Mouse (Mus musculus) 3134 (cell line): Measurements from ENCODE around the gene Mknk2.

Source experiments
- DNase-seq: peaks from one replicate; pipeline ENCODE4 v3.0.0-alpha.2; 2011; ENCODE audit warnings: low spot score; ENCODE audit not compliant: insufficient read length; ENCODE audit errors: extremely low read depth

The Mknk2 gene

DNA sequence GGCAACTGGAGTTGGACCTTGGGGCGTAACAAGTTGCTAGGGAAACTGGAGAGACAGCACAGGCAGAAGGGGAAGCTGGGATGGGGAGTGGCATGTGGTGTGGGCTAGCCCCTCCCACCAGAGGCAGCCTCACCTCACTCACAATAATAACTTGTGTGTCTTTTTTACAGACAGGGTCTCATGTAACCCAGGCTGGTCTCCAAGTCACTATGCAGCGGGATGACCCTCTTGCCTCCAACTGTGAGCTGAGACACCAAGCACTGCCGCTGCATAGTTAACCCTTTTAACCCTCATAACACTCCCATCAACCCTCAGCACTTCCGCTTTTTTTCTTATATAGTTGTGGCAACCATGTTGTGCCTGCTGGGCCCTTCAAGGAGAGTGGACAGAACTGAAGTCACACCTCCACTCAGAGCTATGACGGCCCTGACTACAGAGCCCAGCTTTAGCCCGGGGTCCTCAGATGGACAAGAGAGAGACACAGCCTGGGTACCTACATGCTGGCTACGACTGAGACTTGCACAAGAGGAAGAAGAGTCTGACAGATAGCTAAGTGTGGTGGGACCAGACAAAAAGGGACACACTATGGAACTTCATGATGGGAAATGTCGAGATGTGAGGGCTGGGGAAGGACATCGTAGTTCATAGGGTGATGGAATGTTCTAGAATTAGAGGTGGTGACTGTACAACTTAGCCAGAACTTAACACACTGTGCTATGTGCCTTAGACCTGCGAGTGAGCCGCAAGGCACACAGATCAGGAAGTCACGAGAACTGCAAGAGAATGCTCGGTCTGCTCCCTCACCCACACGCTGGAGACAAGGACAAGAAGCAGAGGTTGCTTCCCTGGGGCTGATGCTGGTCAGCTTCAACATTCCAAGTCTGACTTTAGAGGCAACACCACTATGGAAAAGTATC, 14.6 kb upstream of the Mknk2 start:
- DNase-seq: no peak

- no peak for DNase-seq
These were observed 9.9 kb upstream of the Mknk2 start for GRCm38 (mm10) chr10:80687850-80688249.

GRCm38 (mm10) chr10:80686617-80687016, 8.7 kb upstream of the Mknk2 start:
- no peak for DNase-seq

DNA sequence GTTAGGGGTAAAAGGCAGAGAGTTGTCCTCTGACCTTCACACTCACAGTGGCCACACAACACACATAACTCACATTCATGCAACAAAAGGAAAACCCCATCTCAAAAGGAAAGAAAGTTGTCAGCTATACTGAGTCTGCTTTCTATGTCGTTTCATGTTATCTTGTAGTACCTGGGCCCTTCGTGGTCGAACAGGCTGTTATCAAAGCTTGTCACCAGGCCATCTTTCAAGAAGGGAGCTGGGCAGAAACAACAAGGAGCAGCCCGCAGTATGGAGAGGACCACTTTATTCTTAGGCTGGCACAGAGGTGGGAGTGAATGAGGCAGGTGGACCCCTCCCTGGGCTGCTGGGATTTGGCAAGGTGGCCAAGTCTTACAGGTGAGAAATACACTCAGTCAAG, 7.1 kb upstream of the Mknk2 start:
- DNase-seq: no peak

GRCm38 (mm10) chr10:80684214-80684613, 6.3 kb upstream of the Mknk2 start:
- DNase-seq: no peak

DNA sequence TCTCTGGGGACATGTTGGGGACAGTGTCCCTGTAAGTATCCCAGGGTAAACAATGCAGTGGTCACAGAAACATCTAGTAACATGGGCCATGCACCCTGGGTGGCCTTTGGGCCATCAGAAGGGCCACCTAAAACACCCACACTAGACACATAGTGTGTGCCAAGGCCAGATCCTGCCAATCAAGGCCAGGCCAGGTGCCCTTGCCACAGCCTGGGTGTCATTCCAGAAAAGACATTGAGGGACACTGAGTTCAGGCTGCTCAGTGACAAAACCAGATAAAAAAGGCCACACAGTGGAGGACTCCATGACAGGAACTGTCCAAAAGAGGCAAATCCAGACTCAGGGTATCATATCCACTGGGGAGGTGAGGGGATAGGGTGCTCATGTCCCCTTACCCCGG, 5.7 kb upstream of the Mknk2 start:
- DNase-seq: no peak

GRCm38 (mm10) chr10:80682003-80682402, 4.1 kb upstream of the Mknk2 start:
- DNase-seq: no peak

GRCm38 (mm10) chr10:80680260-80680696, 2.4 kb upstream of the Mknk2 start:
- no peak for DNase-seq

GRCm38 (mm10) chr10:80679556-80680259, 1.8 kb upstream of the Mknk2 start:
- DNase-seq: peak; percentile 79

DNA sequence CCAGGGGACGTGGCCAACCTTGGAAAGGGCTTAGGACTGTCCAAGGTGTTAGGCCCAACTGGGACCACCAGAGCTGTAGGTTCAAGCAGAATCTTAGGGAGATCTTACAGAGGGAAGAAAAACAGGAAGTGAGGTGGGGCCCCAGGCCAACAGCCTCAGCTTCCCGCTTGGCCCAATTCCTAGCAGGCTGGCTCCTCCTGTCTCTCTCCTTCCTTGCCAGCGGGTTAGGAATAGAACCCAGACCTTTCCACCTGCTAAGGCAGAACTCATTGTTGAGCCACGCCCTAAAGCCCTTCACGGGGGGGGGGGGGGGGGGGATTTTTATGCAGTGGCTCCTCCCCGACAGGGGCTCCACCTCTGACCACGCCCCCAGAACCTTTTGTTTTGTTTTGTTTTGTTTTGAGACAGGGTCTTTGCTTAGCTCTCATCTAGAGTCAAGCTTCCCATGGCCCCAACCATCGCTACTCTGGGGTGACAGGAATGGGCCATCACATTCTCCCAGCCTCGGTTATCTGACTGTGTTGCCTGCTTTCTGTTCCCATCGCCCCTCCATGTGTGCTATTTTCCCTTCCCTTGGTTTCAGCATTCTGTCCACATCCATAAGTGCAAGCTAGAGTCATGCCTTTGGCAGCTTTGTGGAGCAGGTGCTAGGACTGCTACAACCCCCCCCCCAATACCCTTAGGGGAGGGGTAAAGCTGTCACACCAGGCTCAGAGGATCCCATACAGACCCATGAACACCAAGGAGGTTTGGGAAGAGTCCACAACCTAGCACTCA, 877 bp upstream of the Mknk2 start:
- DNase-seq: peak; percentile 64

DNA sequence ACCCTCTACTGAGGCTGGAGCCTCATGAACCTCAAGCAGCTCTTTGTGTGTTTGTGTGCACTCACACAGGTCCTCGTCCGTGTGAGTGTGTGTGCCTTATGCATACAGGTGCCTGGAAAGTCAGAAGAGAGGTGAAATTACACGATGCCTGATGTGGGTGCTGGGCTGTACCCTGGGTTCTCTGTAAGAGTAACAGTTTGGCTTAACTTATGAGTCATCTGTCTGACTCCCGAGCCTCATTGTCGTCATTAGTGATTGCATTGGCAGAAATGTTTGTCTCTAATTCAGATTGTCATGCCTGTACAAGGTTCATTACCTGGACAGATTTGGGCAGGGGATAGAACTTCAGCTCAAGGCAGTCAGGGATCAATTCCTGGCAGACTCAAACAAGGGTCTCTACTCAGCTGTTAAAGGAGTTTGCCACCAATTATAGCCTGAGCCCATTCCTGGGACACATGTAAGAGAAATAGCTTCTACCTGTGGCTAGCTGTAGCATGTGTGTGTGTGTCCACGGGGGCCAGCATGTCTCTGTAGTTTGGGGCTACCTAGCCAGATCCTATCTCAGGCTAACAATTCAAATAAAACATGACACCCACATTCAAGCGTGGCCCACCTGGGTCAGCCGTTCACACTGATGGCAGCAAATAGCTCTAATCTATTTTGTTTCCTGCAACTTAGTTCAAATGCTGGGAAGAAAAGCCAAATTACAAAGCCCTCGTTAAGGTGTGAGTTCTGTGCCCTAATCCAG, 610 bp downstream of the Mknk2 start:
- no peak for DNase-seq

GRCm38 (mm10) chr10:80676198-80676928, 1.5 kb downstream of the Mknk2 start:
- peak; percentile 100 for DNase-seq

DNA sequence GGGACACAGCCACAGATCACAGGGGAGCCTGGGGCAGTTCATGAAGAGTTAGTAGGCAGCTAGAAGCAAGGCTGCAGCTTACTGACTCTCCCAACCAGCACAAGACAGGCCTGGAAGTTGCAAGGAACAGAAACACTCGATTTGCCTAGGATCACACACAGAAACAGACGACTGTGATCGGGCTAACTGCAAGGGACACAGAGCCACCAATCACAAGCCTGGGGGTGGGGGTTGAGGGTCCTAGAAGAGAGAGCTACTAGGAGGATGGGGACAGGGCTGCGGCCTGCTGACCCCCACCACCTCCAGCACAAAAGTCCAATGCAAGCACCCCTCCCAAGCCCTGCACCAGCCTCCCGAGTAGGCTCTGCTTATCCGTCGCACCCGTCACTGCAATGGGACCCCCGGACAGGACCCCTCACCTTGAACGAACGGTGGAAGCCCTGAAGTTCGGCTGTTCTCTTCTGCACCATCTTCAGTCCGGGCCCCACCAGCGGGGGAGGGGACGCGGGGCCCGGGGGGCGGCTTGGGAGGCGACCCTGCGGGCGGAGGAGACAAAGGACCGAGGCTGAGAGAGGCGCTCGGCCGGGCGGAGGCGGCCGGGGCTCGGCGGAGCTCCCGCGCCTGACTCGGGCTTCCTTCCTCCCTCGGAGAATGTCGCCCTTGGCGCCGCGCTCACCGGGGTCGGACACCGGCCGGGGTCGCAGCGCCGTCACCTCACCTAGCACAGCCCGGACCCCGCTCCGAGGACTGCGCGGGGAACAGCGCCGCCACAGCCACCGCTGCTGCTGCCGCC, 2.3 kb downstream of the Mknk2 start:
- peak; percentile 48 for DNase-seq

DNA sequence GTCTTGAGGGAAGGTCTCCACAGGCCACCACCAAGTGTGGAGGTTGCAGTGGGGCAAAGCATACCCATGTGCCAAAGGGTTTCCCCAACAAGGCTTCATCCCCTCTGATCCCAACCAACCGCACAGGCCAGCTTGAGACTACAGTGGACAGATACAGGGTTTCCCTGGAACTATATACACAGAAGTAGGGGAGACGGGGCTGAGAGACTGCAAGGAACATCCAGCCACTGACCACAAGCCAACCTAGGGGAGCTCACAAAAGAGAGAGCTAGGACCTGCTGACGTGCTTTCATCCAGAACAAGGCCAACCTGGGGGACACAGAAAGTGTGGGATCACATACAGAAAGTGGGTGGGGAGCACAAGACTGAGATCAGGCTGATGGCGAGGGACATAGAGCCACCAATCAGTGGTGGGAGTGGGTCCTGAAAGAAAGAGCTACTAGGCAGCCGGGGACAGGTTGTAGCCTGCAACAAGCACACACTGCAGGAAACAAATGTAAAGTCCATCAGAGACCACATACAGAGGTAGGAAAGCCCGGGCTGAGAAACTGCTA, 3.0 kb downstream of the Mknk2 start:
- no peak for DNase-seq

- peak; percentile 67 for DNase-seq
These were observed 3.7 kb downstream of the Mknk2 start for GRCm38 (mm10) chr10:80674161-80674711.

GRCm38 (mm10) chr10:80673690-80674089, 4.2 kb downstream of the Mknk2 start:
- DNase-seq: no peak

GRCm38 (mm10) chr10:80671936-80672690, 5.8 kb downstream of the Mknk2 start:
- no peak for DNase-seq

DNA sequence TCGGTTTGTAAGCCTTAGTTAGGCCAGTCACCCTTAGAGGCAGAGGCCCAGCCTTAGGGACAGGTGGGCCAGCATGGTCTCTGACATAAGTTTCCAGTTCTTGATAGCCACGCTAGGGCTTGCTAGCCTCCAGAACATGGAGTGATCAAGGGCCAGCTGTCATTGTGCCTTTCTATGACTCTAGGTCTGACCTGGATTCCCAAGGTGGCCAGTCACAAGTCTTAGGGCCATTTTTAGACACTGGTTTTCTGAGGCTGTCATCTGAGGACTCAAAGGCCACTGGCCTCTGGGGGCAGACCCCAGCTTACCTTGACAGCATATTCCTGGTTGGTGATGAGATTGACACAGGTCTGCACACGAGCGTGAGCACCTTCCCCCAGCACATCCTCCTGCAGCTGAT, 6.7 kb downstream of the Mknk2 start:
- no peak for DNase-seq
